Mouse (Mus musculus): ENCODE measurements around the gene Avil. TPM values are rescaled to one million over a fixed set of nuclear protein-coding genes. Genes with fewer than 3 reads are reported as not detected.

The Avil gene
- total RNA-seq, 2 experiments from 2014 or later, result not detected

GRCm38 (mm10) chr10:126980221-126980932, 20.1 kb upstream of the Avil start:
- no peak; the same call in 1 of the 2 replicates for ATAC-seq (replicated peaks; ENCODE audit: poor library complexity)

DNA sequence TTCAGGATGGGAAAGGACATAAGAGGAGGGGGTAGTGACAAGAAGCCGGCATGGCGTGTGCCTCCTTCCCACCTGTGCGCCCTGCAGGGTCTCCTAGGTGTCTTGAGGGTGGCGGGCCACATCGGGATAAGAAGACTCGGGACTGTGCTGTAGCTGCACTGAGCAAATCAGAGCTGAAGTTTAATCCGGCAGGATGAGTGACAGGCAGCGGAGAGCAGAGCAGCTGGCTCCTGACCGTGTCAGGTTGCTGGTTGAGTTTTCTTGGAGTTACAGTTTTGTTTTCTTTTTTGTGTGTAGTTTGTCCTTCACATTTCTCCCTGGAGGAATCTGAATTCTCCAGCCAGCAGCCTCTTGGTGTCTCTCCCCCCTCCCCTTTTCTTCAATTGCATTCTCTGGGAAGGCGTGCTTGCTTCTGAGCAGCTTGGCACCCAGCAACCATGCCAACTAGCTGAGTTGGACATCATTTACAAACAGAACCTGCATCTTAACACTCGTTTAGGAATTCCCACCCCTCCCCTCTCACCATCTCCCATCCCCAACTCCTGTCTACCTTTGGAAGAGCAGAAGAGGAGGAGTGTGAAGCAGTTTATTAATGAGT, 19.5 kb upstream of the Avil start:
- ATAC-seq (replicated peaks; ENCODE audit: poor library complexity), result no peak

DNA sequence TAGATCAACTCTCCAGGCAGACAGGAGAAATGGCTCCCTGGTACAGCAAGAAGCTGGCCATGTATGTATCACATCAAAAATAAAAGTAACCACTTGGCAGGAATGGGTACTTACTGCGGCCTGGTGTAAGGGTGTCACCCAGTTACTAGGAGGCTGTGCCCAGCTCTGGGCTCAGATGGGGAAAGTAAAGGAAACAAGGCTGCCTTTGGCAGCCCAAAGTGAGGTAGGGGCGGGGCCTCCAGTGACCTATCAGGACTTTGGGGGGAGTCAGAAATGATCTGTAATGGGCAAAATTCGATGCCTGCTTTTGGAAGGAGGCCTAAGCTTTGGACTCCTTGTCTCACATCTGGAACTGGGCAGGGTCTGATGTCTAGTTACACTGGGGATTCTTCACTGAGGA, 18.8 kb upstream of the Avil start:
- no peak for ATAC-seq (replicated peaks; ENCODE audit: poor library complexity)

- ATAC-seq (replicated peaks; ENCODE audit: poor library complexity), result no peak
These were observed 17.2 kb upstream of the Avil start for GRCm38 (mm10) chr10:126983193-126983725.

GRCm38 (mm10) chr10:126984189-126985004, 16.1 kb upstream of the Avil start:
- no peak for ATAC-seq (replicated peaks; ENCODE audit: poor library complexity)

DNA sequence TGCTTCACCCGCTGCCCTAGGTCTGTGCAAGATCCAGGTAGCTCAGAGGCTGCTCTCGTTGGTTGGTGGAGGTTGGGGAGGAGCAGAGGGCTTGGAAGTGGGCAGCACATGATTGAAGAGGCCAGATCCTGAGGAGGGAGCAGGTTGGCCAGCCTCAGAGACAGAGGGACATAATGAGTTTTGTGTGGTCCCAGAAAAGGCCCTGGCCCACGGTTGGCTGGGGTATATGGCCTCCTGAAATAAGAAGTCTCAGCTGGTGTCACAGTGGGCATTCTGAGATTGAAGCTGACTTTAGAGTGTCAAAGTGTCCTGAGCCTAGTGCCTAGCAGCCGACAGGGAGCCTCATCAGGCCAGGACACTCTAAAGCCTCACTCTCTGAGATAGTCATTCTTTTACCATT, 15.4 kb upstream of the Avil start:
- no peak for ATAC-seq (replicated peaks; ENCODE audit: poor library complexity)

DNA sequence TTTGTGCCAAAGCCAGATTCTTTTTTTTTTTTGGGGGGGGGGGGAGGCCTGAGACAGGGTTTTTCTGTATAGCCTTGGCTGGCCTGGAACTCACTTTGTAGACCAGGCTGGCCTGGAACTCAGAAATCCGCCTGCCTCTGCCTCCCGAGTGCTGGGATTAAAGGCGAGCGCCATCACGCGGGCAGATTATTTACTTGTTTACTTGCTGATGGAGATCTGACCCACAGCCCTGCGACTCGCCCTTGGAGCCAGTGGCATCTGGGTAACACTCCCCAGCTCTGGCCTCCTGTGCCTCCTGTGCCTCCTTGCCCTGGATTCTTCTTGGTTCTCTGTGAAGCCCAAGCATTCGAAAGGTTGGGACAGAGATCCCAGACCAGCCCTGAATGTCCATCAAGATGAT, 14.9 kb upstream of the Avil start:
- ATAC-seq (replicated peaks; ENCODE audit: poor library complexity), result no peak

DNA sequence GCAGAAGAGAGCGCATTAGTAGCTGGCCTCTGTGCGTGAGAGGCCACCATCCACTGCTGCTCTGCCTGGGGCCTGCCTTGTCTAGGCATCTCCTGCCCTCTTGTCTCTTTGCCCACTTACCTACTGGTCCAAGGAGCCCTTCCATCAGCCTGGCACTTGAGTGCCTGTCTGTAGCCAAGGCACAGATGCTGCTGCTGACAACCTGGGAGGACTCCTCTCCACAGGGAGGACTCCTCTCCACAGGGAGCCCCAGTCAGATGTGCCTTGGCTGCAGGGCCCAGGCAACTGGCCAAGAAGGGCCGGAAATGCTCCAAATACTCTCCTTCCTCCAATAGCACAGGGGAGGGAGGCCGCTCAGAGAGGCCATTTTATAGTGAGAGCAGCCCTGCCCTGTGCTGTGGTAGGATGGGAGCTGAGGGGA, 14.0 kb upstream of the Avil start:
- ATAC-seq (replicated peaks; ENCODE audit: poor library complexity), result peak; percentile 44

GRCm38 (mm10) chr10:126987183-126988118, 13.1 kb upstream of the Avil start:
- ATAC-seq (replicated peaks; ENCODE audit: poor library complexity), result peak; percentile 13; the same call in 1 of the 2 replicates

DNA sequence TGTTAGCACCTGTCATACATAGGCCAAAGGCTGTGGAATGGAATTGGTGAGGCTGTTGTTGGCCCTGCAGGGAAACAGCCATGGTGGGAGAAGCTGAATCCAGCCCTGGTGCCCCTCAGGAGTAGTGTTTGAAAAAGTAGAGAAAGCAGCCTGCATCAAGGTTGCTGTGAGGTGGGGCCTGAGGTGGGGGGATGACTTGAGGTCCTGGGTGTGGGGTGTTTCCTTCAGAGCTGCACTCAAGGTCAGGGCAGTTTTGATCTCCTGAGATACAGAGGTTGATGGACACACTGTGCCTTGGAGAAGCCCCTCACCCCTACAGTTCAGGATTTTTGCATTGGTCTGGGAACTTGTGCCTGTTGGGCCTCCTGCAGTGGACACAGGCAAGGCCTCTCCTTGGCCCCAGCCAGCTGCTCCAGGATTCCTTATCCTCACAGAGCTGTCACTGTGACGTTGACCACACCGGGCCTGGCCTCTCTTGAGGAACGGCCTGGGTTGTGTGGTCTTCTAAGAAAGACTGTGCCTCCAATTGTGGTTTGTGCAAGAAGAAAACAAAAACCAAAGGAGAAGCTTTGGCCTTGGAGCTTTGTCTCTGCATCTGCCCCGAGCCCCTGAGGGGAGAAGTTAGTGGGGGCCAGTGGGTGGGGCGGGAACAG, 11.9 kb upstream of the Avil start:
- no peak for ATAC-seq (replicated peaks; ENCODE audit: poor library complexity)

DNA sequence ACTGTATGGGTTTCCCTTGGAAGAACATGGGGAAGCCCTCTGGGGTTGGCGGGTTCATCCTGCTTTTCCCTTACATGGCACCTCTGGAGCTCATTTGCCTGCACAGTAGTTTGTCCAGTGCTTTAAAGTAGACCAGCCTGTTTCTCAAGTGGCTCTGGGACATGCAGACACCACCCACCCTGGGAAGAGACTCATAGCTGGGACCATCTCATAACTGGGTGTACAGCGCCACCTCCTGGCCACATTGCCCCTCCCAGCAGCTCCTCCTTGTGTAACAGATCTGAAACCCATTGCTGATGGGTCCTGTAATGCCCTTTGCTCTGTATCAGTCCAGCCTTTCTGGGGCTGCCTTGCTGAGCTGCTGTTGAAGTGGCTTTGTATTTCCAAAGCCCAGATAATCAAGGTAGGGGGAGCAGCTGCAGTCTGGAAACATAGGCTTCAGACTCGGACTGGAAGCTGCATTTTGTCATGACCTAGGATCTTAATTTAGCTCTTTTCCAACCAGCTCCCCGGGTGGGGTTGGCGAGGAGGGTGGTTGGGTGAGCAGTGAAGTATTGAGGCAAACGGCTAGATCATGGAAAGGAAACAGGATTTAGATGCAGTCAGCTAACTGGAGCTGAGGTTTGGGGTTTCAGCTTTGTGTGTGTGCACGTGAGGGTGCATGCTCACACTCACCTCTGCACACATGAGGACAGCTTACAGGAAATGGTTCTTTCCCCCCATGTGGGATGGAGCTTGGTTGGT, 10.0 kb upstream of the Avil start:
- ATAC-seq (replicated peaks; ENCODE audit: poor library complexity), result peak; percentile 81

DNA sequence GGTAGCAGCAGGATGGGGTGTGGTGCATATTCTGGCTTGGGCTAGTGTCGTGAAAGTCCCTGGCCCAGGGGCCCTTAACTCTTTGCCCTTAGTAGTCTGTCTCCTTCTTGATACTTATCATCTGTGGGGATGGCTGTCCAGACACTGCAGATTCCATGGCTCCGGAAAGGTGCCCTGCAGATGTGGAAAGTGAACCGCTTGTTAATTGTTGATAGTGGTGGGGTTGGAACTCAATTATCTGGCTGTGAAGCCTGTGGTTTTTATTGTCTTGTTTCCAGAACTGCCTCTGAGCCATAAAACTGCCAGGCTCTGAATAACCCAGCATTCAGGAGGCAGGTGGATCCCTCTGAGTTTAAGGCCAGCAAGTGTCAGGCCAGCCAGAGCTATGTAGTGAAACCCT, 8.8 kb upstream of the Avil start:
- peak; percentile 11; the same call in 1 of the 2 replicates for ATAC-seq (replicated peaks; ENCODE audit: poor library complexity)

- ATAC-seq (replicated peaks; ENCODE audit: poor library complexity), result no peak
These were observed 6.9 kb upstream of the Avil start for GRCm38 (mm10) chr10:126993621-126994020.

GRCm38 (mm10) chr10:126997340-126998113, 3.0 kb upstream of the Avil start:
- no peak for ATAC-seq (replicated peaks; ENCODE audit: poor library complexity)

GRCm38 (mm10) chr10:127001297-127001696, 788 bp downstream of the Avil start:
- no peak for ATAC-seq (replicated peaks; ENCODE audit: poor library complexity)

GRCm38 (mm10) chr10:127002056-127002455, 1.5 kb downstream of the Avil start:
- no peak for ATAC-seq (replicated peaks; ENCODE audit: poor library complexity)

- ATAC-seq (replicated peaks; ENCODE audit: poor library complexity), result no peak
These were observed 2.3 kb downstream of the Avil start for GRCm38 (mm10) chr10:127002765-127003164.

- ATAC-seq (replicated peaks; ENCODE audit: poor library complexity), result no peak
These were observed 2.8 kb downstream of the Avil start for GRCm38 (mm10) chr10:127003334-127003733.
